Mouse (Mus musculus) cortical plate, adult 2 months (tissue): ENCODE measurements around the gene Tsga13. TPM values are rescaled to one million over a fixed set of nuclear protein-coding genes. Genes with fewer than 3 reads are reported as not detected.

Experiments
- H3K27ac ChIP-seq: fragments of 200-500 bp; 2 replicates; pipeline ENCODE4 v1.5.1; 2012; ENCODE audit warnings: low read length, control low read depth, inconsistent platforms; ENCODE audit not compliant: insufficient read depth
- H3K4me1 ChIP-seq: fragments of 200-500 bp; 2 replicates; pipeline ENCODE4 v1.6.1; 2011; ENCODE audit warnings: low read length; ENCODE audit not compliant: control insufficient read depth, insufficient read depth
- H3K4me3 ChIP-seq: fragments of 200-500 bp; 2 replicates; pipeline ENCODE4 v1.5.1; 2011; ENCODE audit warnings: mild to moderate bottlenecking, low read length, control low read depth; ENCODE audit not compliant: insufficient read depth
- CTCF ChIP-seq: fragments of 200-500 bp; IDR thresholded peaks from 2 replicates; pipeline ENCODE4 v1.5.1; 2011; ENCODE audit warnings: mild to moderate bottlenecking, control low read depth, low read length; ENCODE audit not compliant: insufficient read depth; ENCODE audit errors: extremely low read depth
- POLR2A ChIP-seq: fragments of 200-500 bp; IDR thresholded peaks from 2 replicates; pipeline ENCODE4 v1.6.1; 2011; ENCODE audit warnings: mild to moderate bottlenecking, low read length, control low read depth; ENCODE audit not compliant: insufficient read depth; ENCODE audit errors: extremely low read depth
- polyA plus RNA-seq: library from polyadenylated mRNA; depleted of rRNA; stranded (reverse); fragments of >200 nt; gene quantifications from 2 replicates; pipeline ENCODE4 v1.2.3, GENCODE M21; 2012

Gene Tsga13
- polyA plus RNA-seq, 1 experiment, result 0.21 TPM

DNA sequence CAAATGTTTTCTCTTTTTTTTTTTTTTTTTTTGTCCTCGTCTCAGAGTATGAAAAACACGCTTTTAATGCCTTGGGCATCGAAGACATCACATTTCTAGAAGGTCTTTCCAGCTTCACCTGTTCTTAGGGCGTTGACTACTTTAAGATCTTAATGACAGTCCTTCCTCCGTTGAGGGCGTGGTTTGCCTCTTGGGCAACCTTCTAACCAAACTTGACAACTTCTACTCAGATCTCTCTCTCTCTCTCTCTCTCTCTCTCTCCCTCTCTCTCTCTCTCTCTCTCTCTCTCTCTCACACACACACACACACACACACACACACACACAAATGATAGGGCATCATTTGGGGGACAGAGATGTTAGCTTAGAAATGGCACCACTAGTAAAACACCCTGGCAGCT is 17.9 kb downstream of the Tsga13 start:
- no peak overlapping the region for H3K27ac ChIP-seq
- TF ChIP-seq CTCF, result no peak
- TF ChIP-seq POLR2A, result no peak
- H3K4me1 ChIP-seq, result no peaks in the 10 kb centered on the region
- H3K4me3 ChIP-seq, result no peak overlapping the region; the same call in 1 of the 2 replicates

DNA sequence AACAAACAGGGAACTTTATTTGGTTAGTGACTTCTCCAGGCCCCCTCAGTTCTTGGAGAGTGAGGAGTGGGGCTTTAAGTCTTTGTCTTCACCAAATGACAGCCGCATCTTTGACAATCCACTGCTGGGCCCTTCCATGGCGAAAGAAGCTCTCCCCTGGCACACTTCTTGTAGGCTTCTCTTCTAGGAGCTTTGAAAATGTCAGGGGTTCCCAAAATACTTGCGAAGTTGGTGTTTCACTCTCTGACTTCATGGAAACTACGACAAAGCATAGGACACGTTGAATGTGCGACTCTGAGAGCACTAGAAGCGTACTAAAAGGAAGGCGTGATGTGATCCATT is 18.4 kb downstream of the Tsga13 start:
- no peak for TF ChIP-seq POLR2A
- Histone ChIP-seq H3K27ac (no peak overlapping the region), H3K4me1 (no peaks in the 10 kb centered on the region), H3K4me3 (peak overlapping the region; percentile 50)

DNA sequence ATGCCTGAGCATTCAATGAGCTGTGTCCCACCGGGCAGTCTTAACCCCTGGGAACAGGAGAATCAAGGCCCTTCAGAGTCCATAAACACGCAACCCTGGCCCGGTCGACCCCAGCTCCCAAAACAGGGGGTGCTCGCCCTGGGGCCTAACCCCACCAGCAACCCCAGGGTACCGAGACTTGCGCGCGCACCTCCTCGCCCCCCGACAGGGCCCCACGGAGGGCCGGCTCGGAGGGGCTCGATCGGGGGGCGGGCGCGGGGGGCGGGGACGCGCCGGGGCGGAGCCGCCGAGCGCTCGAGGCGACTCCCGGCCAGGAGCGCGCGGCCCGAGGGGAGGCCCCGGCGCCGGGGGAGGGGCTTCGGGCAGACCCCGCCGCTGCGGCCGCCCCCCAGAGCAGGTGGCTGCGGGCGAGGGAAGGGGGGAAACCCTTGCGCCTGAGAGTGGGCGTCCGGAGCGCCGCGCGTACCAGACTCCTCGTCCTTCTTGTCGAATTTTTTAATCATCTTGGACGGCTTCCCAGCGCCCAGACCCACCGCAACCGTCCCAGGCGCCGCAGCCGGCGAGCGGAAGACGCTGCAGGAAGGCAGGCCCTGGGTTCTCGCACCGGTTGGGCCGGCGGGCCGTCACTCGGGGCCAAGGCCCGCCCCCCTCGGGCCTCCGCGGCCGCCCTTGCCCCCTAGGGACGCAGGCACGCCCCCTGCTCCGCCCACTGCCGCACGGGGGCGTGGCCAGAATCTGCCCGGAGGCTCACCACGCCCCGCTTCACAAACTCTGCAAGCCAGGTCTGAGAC is 19.0 kb downstream of the Tsga13 start, which contains the start of gene Copg2:
Gene Copg2 (minus strand): TSS at position 600 of the 791 bp plus-strand sequence.
- no peaks in the 10 kb centered on the region for H3K4me1 ChIP-seq
- H3K27ac ChIP-seq, result peak within 1 kb of the TSS; percentile 74
- no peak for TF ChIP-seq CTCF
- peak; percentile 48; the same call in 1 of the 2 replicates for TF ChIP-seq POLR2A
- peak within 1 kb of the TSS; percentile 50 for H3K4me3 ChIP-seq

DNA sequence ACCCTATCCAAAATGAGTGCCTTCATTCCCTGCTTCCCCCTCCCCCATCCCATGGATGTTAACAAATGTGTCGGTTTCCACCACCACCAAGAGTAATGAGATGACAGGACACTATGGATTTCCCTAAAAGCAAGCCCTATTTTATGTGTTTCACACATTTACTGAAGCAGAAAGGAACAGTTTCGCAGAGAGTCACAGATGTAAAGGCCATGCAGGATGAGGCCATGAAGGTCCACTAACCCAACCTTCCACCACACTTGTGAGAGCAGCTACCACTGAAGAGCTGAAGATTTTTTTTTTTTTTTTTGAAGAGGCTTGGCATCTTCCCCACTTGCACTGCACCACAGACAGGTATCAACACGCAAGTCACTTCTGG is 19.6 kb downstream of the Tsga13 start:
- Histone ChIP-seq H3K4me1 (no peaks in the 10 kb centered on the region), H3K27ac (no peak overlapping the region), H3K4me3 (peak overlapping the region; percentile 50)
- no peak for TF ChIP-seq CTCF
- TF ChIP-seq POLR2A, result no peak

DNA sequence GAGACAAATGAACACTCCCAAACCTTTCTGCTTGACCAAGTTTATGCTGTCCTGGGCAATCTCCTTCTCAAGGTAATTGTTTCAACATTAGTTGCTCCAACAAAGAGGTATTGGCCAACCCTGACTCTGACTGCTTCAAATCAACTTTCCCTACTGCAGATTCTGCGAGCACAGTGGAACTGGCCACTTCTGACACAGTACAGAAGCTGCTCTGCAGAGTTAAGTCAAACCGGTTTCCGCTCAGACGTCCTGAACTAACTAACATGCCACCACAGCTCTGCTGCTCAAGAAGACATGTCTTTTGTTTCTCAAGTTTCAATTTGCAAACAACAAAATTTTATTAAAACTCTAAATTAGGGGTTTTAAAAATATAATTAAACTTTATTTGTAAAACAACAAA is 22.3 kb downstream of the Tsga13 start:
- TF ChIP-seq POLR2A, result no peak
- TF ChIP-seq CTCF, result no peak
- Histone ChIP-seq H3K27ac (no peak overlapping the region), H3K4me1 (no peaks in the 10 kb centered on the region), H3K4me3 (no peak overlapping the region)

DNA sequence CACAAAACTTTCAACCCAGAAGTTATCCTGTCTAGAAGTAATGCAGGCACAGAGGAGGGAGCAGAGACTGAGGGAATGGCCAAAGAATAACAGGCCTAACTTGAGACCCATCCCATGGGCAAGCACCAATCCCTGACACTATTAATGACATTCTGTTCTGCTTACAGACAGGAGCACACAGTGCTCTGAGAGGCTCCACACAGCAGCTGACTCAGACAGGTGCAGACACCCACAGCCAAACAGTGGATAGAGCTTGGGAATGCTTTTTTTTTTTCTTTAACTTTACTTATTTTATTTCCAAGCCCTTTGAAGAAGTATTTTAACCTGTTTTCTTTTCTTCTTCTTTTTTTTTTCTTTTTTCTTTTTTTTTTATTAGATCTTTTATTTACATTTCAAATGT is 23.6 kb downstream of the Tsga13 start:
- TF ChIP-seq POLR2A (no peak), CTCF (no peak)
- H3K27ac ChIP-seq, result no peak overlapping the region
- H3K4me1 ChIP-seq, result no peaks in the 10 kb centered on the region
- H3K4me3 ChIP-seq, result no peak overlapping the region

DNA sequence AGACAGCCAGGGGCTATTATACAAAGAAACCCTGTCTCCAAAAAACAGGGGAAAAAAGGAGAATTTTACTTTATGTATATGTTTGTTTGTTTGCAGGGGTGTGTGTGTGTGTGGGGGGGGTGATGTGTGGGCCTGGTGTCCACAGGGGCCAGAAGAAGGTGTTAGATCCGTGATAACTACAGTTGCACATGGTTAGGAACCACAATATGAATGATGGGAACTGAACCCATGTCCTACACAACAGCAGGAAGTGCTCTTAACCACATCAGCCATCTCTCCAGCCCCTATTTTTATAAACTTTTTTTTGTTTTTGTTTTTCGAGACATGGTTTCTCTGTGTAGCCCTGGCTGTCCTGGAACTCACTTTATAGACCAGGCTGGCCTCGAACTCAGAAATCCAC is 30.5 kb downstream of the Tsga13 start:
- H3K27ac ChIP-seq, result no peak overlapping the region
- no peak overlapping the region for H3K4me3 ChIP-seq
- H3K4me1 ChIP-seq, result no peaks in the 10 kb centered on the region
- TF ChIP-seq POLR2A, result no peak

DNA sequence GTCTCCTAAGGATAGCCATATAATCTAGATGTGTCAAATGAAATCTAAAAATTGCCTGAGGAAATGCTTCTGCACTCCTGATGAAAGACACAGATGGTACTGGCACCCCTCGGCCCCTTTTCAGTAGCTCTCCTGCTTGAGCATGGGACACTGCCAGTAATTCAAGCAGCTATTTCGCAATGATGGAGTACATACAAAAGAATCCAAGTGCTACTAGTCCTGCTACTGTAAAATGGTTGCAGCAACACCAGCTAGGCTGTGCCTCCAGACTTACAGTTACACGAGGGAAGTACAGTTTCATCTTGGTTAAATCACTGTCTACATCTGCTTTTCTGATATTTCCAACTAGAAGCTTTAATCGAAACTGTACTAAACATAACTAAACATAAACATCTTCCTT is 31.9 kb downstream of the Tsga13 start:
- no peaks in the 10 kb centered on the region for H3K4me1 ChIP-seq
- no peak overlapping the region for H3K4me3 ChIP-seq
- no peak overlapping the region for H3K27ac ChIP-seq
- TF ChIP-seq CTCF, result no peak
- TF ChIP-seq POLR2A, result no peak

DNA sequence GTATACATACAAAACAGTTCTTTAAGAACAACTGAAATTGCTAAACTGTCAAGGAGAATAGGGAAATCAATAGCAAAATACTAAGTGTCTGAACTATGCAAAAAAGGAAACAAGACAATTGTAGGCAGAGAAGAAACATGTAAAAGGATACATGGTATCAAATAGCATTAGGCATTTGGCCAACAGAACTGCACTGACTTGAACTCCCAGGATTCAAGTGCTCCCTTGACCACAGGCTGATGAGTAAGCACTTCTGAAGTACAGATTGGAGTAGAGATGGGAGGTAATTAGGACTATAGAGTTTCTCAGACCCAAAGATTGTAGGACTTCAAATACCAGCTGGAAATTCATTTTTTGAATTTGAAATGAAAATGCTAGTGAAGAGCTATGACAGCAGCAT is 38.7 kb downstream of the Tsga13 start:
- no peaks in the 10 kb centered on the region for H3K4me1 ChIP-seq
- TF ChIP-seq CTCF (no peak), POLR2A (no peak)
- H3K27ac ChIP-seq, result no peak overlapping the region
- no peak overlapping the region for H3K4me3 ChIP-seq

DNA sequence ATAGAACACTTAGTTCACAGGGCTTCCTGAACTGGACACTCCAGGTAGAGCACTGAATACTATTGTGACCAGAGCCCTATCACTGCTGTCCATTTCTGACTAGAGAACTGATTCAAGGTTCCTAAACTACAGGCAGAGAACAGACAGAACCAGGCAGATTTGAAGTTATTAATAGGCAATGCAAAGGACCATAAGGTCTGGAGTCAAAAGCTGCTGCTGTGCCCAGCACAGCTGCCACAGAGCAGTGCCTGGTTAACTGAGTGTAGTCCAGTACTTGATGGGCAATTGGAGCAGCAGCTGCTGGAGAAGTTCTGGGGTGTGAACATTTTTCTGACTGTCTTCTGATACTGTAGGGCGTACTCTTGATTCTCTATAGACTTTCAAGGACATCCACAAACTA is 48.9 kb downstream of the Tsga13 start:
- TF ChIP-seq POLR2A (no peak), CTCF (no peak)
- no peak overlapping the region for H3K4me3 ChIP-seq
- no peaks in the 10 kb centered on the region for H3K4me1 ChIP-seq
- no peak overlapping the region for H3K27ac ChIP-seq
